Mouse (Mus musculus) embryo, embryonic 10 days (tissue): ENCODE results near the gene Abl1.

Experiments used
- DNase-seq: peaks from one replicate; pipeline ENCODE4 v3.0.0-alpha.2; 2015; ENCODE audit warnings: low spot score

Abl1 gene

DNA sequence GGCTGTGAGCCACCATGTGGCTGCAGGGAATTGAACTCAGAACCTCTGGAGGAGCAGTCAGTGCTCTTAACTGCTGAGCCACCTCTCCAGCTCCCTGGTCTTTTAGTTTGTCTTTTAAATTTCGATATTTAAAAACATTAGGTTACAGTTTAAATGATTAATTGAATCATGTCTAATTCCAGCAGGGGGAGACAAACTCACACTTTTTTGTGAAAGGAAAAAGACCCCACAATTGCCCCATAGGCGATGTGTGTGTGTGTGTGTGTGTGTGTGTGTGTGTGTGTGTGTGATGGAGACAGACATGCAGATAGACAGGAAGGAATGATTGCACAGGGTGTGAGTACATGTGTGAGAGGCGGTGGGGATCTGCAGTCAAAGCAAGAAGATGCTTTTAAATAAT lies 100.1 kb downstream of the Abl1 start:
- DNase-seq, result no peak

DNA sequence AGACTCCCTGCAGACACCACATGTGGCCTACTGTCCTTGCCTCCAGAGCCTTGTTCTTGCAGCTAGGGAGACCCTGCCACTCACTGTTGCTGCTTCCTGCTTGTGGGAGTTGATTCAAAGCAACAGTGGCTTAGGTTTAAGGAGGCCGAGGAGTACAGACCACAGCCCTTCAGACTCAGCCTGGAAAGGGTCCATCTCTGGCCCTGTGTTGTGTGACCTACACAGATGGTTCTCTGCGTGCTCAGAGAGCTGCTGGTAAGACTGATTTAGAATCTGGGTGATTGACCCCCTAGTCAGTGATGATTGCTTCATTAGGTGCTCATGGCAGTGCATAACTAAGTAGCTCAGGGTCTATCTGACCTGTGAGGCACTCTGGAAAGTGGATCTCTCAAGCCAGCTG lies 101.0 kb downstream of the Abl1 start:
- DNase-seq, result no peak

DNA sequence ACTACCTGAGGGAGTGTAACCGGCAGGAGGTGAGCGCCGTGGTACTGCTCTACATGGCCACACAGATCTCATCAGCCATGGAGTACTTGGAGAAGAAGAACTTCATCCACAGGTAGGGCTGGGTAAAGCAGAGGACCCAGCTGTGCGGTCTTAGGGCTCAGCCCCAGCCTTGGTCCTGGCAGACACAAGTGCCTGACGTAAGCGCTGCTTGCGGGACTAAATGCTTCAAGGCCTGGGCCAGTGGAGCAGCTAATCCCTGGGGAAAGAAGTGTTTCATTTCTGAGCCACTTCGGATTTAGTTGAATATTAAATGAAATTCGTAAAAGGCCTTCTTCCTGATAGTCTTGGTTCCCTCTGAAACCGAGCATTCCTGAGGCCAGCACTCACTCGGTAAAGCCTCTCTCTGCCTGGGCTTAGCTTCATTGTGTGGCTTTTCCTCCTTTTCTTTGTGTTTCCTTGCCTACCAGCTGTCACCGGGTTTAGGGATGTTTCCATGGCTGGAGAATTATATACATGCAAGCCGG lies 102.6 kb downstream of the Abl1 start:
- no peak for DNase-seq

DNA sequence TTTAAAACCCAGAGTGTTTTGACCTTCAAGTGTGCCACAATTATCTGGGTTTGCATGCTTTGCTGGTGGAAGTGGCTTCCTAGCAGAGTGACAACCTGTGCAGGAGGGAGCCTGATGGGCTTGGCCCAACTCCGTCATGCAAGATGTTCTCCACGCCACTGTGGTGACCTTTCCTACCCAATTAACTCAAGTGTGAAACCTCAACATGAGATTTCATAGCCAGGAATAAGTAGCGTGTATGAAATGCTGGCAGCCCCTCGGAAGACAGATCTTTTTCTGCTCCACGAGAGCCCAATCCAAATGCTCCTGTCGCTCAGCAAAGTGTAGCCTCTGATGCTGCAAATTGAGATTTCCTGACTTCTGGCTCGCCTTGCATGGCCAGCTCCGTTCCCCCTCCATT lies 103.1 kb downstream of the Abl1 start:
- no peak for DNase-seq

DNA sequence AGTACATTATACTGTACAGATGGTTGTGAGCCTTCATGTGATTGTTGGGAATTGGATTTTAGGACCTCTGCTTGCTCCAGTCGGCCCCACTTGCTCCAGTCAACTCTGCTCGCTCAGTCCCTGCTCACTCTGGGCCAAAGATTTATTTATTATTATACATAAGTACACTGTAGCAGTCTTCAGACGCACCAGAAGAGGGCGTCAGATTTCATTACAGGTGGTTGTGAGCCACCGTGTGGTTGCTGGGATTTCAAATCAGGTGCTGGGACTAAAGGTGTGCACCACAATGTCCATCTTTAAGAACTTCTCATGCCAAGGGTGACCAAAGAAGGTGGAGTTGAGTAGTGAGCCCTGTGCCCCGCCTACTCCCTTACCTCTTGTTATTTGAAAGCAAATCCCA lies 104.4 kb downstream of the Abl1 start:
- no peak for DNase-seq

DNA sequence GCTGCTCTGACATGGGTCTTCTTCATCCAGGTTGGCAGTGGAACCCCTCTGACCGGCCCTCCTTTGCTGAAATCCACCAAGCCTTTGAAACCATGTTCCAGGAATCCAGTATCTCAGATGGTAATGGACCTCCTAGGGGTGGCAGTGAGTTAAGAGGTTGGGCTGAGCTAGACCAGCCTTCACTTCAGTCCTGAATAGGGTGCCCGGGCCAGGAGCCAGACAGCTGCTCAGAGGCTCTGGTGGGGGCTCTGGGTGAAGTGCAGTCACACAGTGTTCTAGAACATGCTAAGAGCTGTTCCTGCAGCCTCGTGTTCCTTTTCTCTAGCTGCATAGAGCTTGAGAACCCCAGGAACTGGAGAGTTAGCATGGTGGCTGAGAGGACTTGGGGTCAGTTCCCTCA lies 108.8 kb downstream of the Abl1 start:
- DNase-seq, result no peak

DNA sequence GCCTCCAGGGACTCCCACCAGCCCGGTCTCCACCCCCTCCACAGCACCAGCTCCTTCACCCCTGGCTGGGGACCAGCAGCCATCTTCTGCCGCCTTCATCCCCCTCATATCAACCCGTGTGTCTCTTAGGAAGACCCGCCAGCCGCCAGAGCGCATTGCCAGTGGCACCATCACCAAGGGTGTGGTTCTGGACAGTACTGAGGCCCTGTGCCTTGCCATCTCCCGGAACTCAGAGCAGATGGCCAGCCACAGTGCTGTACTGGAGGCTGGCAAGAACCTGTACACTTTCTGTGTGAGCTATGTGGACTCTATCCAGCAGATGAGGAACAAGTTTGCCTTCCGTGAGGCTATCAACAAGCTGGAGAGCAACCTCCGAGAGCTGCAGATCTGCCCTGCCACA lies 113.2 kb downstream of the Abl1 start:
- DNase-seq, result no peak

DNA sequence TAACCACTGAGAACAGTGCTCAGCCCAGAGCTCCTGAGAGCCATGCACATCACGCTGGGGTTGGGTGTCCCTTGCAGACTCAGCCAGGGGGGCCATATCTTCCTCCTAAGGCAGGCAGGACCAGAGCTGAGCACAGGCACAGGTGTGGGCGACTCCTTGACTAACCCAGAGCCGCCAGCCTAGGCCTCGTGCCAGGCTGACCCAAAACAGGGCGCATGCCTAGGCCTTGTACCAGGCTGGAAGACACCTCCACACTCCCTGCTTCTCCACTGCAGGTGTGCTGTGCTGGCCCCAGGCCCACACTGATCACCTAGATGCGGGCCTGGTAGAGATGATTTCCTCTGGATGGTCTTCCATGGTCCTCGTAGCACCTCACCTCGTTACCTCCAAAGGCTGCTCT lies 114.6 kb downstream of the Abl1 start:
- DNase-seq, result no peak

DNA sequence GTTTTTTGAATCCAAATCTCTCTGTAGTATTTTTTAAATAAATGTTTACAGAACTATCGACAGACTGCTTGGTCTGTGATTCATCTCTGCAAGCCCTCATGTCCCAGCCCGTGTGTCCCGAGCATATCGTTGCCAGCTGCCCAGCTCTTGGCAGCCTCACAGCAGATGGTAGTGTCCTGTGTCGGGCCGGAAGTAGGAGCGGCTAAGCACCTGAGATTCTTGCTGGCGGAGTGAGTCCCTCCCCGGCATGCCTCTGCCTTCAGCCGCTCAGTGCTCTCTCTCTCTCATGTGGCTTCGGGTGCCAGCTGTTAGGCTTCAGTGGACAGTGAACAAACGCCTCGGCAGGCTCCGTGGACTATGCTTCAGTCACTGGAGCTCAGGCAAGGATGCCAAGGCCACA lies 115.3 kb downstream of the Abl1 start:
- no peak for DNase-seq

DNA sequence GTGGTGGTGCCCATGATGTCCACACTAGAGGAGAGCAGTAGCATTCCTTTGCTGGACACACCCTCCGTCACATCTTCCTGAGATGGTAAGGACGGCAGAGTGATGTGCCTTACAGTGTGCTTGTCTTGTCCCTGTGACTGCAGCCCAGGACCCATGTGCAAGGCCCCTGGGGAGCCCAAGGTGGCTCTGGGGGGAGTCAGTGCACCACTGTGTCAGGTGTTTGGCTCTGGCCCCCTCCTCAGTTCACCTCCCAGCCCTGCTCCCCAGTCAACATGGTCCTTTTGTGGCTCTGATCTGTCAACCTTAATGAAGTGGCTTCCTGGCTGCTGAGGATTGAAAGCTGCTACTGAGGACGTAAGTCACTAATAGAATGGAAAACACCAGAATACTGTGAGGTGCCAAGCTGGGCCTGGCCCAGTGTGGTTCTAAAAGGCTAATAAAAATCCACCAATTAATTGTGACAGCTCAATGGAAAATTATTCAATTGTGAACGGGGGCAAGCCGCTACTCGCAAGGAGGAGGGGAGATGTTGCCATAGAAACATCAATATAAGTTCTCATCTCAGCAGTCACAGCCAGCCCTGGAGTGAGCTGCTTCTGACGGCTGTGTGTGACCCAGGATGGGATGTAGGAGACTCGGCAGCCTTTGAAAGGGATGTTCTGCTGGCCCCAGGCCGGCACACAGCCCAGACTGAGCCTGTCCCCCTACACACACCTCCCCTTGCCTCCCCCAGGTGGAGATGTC lies 118.6 kb downstream of the Abl1 start:
- DNase-seq, result peak; percentile 42

DNA sequence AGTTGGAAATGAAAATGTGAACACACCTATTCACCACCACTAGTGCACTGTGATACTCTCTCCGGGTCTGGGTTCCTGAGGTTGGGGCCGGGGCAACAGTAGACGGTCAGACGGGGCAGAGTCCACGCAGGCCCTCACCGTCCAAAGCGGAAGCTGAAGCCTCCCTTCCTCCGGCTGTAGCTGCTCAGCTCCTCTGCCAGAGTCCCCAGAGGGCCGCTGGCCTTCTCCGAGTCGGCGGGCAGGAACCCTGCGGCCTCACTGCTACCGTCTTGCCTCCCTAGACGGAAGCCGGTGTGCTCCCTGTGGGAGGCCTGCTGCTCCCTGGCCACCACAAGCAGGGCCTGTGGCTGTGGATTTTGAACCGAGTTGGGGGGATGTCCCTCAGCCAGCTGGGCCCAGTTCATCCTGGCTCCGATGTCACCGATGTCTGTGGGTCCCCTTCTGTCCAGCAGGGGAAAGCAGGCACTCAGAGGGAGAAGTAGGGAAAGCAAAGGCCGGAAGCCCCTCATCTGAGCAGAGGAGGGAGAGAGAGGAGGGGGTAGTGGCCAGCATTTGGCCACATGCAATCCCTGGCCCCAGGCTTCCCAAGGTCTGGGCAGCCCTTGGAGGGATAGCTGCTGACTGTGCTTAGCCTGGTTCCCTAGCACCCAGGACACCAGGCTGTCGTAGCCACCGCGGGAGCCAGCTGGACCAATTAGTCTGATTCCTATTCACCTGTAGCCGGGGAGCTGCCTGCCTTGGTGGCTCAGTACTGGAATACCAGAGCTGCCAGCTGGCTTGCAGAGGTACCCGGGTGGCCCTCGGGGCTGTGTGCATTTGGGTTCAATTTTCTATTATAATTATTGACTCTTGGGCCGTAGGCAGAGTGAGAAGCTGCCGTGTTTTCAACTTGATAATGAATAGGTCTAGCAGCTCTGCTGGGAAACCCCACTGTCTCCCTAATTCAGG lies 120.5 kb downstream of the Abl1 start:
- DNase-seq, result peak; percentile 37

DNA sequence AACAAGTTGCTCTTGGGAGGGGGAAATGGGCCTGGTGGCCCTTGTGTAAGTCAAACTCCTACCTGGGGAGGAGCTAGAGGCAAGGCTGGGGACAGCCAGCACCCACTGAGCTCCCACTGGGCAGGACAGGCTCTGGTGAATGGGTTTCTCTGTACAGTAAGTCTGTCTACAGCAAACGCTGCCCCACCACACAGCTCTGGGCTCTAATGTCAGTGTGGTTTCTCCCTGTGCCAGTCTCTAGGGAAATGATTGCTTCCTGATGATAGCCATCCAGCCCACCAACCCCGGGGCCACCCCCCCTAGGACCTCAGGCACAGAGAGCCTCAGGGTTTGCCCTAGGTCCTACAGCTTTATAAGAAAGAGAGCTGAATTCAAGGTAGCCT lies 121.2 kb downstream of the Abl1 start:
- no peak for DNase-seq

DNA sequence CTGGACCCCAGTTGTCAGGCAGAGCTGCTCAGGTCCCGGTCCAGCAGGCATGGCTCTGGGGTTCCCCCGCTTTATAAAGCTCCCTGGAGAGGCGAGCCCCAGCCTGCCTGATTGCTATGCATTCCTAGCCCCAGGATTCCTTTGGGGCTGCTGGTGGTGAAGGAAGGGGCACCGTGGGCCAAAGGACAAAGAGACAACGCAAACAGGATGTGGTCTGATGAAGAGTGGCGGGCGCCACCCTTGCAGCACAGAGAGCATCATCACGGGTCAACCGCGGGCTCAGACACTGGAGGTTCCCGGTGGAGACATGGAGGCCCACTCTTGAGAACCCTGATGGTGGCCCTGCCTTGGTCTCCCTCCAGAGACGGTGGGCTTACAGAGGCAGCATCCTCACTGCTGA lies 122.3 kb downstream of the Abl1 start, which contains the start of gene Qrfp:
Qrfp (minus strand) TSS at position 137 of the 400 bp plus-strand sequence.
- DNase-seq, result no peak

DNA sequence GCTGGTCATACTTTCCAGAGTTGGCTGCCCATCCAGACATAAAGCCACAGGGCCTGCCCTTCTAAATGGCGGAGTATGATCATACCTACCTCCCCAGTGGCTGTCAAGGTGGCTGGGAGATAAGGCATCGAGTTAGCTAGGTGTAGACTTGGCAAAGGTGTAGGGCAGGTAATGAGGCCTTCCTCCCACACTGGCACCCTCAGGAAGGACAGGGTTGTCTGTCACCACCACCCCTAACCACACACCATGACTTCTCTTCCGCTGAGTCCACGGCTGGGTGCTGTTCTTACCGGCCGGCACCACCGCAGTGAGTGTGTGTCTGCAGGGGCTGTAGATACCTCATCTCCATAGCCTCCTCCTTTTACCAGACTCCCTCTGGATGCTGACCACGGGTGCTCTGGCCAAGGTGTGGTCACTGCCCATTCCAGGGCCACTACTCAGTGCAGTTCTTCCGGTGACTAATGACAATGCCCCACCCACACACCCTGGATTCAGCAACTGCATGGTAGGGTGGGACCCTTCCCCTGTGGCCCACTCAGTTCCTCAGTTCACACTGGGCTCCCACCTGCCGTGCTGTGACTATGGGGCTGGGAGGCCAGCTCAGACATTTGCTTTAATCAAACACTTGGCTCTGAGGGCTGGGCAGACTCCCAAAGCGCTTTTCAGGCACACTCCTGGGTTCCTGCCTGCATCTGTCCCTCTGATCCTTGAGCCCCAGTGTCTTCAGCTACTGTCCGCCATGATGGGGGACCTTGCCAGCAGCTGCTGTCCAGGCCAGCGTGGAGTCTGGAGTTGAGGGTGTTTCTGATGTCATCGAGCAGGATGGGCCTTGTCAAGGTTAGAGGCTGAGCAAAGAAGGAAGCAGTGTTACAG lies 123.1 kb downstream of the Abl1 start:
- DNase-seq, result no peak

DNA sequence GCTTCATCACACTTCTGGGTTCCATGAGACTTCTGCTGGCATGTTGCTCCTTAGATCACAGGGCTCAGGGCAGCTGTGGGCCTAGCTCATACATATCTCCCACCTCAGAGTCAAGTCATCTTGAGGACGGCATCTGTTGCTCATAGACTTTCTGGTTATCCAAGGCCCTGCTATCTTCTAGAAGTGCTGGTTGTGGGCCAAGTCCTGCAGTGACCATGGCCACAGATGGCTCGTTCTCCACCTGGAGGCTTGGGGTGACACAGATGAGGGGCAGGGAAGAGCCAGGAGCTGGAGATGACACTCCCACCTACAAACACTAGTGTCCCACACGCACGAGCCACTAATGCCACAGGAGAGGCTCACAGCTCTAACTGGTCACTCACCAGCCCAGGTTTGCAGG lies 125.5 kb downstream of the Abl1 start:
- no peak for DNase-seq

DNA sequence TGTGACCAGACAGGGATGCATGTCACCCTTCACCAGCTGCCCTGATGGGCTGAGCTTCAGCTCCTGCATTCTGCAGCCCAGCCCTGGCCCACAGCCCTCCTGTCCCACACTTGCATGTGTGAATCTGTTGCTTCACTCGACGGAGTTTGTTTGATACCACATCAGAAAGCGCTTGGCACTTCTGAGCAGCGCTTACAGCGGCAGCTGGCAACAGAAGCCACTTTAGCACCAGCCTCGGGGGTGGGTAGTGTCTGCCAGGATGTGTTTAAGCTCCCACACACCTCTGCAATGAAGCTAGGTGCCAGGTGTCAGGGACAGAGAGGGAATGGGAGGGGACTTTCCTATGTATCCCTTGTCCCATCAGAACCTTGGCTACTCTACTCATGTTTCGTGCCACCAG lies 126.5 kb downstream of the Abl1 start:
- no peak for DNase-seq

DNA sequence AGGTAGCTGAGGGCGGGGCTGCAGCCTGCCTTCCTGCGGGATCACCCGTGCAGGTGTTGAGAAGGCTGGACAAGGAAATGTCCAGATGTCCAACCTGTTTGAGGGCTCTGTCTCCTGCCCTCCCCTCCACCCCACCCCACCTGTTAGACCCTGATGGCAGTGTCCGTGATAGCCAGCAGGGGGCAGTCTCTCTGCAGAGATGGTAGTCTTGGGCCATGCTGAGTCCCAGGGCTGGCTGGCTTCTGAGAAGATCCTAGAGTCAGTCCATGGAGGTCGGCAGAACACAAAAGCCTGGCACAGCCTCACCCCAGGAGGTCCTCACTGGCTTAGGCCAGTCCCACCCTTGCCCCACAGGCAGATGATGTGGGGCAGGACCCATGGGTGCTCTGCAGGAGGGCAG lies 127.2 kb downstream of the Abl1 start:
- DNase-seq, result peak; percentile 84

DNA sequence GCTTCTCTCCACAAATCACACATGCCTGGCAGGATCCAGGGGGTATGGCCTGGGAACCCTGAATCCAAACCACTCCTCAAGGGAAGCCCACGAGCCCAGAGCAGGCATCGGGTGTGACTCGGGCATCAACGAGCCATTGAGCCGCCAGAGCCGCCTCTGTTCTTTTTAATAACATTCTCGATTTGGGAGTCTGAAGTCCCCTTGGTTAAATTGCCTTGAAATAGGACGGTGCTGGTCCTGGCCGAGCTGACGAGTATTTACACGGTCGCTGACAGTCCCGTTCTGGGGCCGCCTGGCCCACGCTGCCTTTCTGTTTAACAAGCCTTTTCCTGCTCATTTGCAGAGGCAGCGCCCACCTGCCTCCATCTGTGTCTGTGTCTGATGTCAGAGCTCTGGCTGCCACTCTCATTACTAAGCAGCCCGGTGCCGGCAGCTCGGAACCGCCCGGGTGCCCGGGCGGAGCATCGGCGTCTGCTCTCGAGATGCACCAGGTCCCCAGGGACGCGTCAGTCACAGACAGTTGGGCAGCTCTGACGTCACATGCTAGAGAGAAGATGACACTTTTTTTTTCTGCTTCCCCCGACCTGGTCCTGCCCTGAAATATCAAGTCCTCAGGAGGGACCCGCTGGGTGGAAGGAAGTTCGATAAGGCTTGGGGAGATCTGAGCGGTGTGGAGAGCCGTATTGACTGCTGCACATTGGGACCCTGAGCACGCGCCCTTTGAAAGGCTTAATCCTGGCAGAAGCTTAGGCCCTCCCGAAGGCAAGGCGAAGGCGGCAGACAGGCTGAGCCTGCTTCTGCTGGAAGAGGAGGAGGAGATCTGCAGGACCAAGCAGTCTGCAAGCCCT lies 134.6 kb downstream of the Abl1 start:
- peak; percentile 48 for DNase-seq

DNA sequence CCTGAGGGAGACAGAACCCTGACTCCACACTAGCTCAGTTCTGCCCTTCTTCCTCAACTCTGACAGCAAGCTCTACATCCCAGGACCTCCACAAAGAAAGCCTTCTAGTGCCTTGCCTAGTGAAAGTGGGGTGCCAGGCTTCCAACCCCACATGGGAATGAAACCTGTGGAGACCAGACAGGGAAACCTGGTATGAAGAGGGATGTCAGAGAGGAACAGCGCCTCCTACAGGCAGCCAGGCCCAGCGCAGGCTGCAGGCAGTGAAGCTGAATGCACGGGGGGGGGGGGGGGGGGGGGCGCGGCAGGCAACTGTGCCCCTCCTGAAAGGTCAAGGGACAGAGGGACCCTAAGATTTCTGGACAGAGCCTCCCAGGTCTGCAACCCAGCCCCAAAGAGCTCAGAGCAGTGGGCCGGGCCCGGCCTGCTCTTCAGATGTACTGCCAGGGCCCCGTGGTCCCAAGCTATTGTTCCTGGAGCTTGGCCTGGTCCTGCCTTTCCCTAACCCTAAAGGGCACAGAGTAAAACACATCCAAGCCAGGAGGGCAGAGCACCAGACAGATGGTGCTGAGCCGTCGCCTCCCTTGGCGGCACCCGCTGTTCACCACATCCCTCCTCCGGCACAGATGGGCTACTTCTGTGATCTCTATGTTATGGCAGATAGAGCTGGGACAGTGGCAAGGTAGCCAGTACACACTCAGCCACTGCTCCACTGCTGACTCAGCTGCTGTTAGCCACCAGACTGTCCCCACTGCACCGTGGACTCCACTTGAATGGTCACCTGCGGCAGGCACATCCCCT lies 136.0 kb downstream of the Abl1 start:
- peak; percentile 61 for DNase-seq

DNA sequence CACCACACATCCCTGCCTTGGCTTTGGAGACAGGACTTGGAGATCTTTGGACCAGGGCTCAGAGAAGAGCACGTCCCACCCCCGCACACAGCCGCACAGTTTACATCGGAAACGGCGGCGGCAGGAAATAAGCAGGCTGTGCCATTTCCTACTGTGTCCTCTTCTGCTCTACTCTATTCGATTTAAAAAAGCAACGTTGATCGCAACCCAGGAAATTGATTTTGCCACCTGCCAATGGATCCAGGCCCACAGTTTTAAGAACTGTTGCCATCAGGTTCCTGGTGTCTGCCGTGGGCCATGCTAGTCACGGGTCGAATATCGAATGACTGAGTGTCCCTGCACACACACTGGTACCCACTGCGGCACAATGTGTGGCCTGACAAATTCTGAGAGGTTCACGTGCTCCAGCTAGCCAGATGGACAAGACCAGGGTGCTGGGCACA lies 137.3 kb downstream of the Abl1 start:
- DNase-seq, result no peak
